Mouse (Mus musculus) gastrocnemius, postnatal 36 days (tissue): ENCODE measurements around the gene Hist1h4f. TPM values are rescaled to one million over a fixed set of nuclear protein-coding genes. Genes with fewer than 3 reads are reported as not detected.
A peak's percentile ranks its signal among the peaks of the same experiment; 100 is the strongest.
"Not testable (repeated sequence)": the region's sequence is repeated elsewhere in the genome, so short reads cannot be mapped to it uniquely, and the experiment has no call there.

Experiments
- DNase-seq, 2 experiments: peaks; one replicate each; pipeline ENCODE4 v3.0.0; 2022
- intact Hi-C: fragments of 180-260 bp; cut with DNase I; formaldehyde crosslinking; loops from one replicate; pipeline ENCODE4 v1.15.1; 2025
- total RNA-seq, 2 experiments: library from RNA; stranded (reverse); gene quantifications; 2 replicates each; pipeline ENCODE4 v1.2.3; 2021

Gene Hist1h4f
- total RNA-seq, 2 experiments from 2014 or later = 12.5 to 22.4 TPM

DNA sequence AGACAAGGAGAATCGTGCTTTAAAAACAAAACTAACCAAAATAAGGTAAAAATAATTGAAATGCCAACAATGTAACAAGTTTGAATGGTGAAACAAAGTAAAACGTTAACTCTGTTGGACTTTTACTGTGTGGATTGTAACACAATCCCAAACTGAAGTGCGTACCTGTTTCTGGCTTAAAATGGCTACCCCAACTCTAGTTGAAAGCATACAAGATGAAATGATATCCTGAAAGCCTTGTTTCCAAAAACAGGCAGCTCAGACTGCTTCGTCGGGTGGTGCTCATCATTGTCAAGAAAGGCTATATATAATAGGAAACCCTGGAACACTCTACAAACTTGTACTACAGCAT is 10.1 kb upstream of the Hist1h4f start:
- intact Hi-C loops, DNase-seq: not testable (repeated sequence)

DNA sequence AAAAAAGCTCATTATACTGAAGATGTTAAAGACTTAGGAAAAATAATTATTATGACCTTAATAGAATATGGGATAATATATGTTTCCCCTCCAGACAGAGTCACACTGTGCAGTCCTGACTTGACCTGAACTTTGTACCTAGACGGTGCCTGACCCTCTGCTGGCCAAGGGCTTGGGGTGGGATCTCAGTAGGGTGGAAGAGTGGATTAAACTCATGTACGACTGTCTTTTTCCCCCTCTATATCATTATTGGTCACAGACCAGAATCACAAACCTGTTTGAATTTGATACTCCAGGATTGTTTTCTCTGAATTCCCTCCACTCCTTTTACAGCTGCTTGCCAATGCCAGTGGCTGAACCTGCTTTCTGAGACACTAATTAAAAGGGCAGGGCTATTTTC is 9.3 kb upstream of the Hist1h4f start:
- DNase-seq, intact Hi-C loops: not testable (repeated sequence)

DNA sequence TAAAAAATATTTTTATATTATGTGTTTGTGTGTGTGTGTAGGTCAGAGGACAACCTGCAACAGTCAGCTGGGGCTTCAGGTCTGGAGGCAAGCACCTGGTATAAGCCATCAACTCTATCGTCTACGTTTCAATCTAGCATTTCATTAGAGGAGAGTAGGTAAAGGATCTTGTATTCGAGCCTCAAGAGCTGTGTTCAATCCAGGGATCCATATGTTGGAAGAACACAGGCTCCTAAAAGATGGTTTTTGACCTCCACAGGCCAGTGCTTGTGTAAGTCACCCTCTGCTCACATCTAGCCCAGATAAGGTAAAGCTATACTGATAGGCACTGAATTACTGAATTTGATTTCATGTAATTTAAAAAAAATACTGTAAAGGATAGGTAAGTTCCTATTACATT is 5.5 kb upstream of the Hist1h4f start:
- intact Hi-C loops = no loop called here
- DNase-seq = no peak

DNA sequence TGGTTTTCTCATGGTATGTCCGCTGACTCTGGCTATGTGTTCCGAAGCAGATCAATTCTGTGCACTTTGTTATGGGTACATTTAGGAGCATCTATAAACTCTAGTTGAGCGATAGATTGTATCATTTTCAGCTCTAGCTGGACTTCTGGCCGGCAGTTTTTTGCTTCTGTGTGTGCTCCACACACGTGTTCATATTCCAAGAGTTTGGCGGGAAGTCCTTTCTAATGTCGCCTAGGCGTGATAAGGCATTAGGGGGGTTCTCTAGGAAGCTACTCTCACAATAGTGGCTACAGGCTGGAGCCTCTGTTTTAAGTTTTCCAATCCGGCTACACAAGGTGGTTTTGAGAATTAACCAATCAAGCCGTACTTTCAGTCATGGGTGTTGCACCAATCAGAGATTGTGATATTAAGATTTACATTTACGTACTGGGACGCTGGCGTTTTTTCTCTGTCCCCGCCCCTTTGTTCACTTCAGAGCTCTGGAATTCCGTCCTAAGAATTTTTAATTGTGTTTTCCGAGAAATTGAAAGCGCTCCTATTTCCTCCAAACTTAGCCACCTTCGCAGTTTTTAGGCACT is 4.5 kb upstream of the Hist1h4f start:
- peak in 1 of 2 experiments; percentile 26 for DNase-seq
- intact Hi-C loops = no loop called here

DNA sequence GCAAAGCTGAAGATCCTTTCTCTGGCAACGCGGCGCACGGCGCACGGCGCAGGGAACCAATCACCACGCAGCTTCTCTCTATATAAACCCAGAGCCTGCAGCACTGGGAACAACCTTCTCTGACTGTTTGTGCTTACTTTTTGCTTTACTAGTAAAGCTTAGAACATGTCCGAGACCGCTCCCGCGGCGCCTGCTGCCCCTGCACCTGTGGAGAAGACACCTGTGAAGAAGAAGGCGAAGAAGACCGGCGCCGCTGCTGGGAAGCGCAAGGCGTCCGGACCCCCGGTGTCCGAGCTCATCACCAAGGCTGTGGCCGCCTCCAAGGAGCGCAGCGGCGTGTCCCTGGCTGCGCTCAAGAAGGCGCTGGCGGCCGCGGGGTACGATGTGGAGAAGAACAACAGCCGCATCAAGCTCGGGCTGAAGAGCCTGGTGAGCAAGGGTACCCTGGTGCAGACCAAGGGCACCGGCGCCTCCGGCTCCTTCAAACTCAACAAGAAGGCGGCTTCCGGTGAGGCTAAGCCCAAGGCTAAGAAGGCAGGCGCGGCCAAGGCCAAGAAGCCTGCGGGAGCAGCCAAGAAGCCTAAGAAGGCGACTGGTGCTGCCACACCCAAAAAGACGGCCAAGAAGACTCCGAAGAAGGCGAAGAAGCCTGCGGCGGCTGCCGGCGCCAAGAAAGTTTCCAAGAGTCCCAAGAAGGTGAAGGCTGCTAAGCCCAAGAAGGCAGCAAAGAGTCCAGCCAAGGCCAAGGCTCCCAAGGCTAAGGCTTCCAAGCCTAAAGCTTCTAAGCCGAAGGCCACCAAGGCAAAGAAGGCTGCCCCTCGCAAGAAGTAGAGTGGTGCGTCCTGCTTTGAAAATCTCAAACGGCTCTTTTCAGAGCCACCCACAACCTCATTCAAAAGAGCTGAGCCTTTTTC is 3.7 kb upstream of the Hist1h4f start:
- intact Hi-C loops = no loop called here
- DNase-seq = peak in 1 of 2 experiments; percentile 45

DNA sequence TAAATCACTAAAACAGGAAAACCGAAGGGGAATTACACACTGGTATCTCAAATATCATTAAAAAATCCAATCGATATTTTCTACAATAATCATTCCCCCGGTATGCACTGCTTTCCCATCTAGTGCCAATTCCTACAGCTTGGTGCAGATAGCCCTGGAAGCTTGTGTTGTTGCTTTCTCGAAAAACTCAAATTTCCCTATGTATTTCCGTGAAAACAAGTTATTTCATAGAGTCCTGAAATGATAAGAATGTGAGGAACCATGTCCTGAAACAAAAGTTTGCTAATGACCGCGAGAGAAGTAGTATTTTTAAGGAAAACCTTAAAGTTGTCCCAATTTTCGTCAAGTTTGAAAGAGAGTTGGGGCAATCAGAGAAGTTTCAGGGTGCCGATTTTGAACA is 2.9 kb upstream of the Hist1h4f start:
- intact Hi-C loops = no loop called here
- no peak for DNase-seq

DNA sequence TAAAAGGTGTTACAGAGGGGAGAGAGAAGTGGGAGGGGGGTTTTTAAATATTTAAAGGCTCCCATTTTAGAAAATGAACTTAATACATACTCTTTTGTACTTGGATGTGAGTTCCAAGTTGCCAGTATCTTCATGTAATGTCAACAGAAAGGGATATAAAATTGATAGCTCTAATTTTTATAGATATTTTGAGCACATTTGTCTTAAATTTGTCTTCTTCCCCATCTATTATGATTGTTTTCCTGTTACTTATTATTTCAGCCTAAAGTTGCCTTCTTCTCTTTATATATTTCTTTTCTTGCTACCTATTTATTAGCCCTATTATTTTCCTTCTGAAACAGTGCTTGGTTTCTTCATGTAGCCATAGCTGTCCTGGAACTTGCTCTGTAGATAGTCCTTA is 1.5 kb upstream of the Hist1h4f start, which contains the start of gene Hist1h1d:
Gene Hist1h1d (plus strand): TSS at position 301 of the 400 bp plus-strand sequence.
- intact Hi-C loops = no loop called here
- DNase-seq = no peak

DNA sequence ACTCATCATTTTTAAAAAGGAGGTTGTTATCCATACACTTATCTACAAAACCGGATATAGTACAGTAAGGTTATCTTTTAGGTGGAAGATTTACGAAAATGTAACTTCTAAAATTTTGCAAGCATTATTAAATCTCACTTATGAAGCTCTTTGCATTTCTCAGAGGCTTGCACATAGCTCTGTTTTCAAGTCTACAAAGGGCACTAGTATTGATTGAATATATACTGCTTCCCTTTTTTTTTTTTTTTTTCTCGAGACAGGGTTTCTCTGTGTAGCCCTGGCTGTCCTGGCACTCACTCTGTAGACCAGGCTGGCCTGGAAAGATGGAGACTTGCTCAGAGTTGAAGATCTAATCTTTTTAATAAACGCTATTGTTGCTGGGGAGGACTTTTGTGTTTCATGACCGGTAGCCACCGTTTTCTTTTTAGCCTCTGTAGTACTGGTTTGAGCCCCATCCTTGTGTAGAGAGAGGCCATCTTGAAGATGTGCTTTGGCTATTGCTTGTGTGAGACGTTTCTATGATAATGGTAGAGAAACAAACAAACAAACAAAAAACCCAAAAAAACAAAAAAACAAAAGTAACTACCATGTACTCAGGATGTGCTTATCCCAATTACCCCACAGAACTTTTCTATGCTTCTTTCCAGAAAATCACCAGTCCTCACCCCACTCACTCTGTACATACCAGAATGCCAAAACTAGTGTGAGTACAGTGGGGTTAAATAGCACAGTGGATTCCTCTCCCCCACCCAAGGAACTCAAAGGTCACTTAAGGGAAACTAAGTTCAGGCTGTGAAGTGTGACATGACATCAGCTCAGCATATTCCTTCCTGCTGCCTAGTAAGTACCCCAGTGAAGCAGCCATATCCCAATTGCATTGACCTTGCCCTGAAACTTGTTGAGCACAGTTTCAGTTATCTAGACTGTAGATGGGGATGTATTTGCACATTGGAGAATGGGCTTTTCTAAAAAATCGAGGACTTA is 775 bp upstream of the Hist1h4f start:
- no peak for DNase-seq
- intact Hi-C loops = no loop called here

DNA sequence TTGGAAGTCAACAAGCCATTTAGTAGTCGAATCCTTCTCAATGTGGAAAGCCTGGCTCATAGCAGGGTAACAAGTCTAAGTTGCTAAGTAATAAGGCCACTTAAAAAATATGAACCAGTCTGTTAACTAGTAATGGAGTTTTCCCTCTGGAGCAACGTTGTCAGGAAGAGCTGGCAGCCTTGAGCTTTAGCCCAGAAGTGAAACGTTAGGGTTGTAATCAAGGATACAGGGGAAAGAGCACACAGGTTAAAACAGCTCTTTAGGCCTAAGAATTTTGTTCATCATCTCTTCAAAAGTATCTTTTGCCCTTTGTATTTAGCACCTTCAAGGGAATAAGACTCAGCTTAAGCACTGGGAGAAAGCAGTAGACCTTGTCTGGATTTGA is 695 bp downstream of the Hist1h4f start:
- intact Hi-C loops = no loop called here
- DNase-seq = no peak

DNA sequence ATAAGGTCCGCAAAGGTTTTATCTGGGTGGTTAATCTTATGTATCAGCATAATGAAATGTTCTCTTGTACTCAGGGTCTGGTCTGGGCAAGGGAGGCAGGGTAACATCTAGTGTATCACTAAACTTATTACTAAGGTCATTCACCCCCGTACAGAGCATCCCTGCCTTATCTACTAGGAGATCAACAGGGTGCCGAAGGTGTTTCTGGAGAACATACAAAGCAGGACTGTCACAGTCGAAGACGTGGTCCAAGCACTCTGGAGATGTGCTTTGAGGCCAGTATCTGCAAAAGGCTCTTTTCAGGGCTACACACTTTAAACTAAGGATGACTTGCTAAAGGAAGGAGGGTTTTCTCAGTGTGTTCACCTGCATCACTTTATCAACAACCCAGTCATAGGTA is 4.8 kb downstream of the Hist1h4f start:
- intact Hi-C loops = no loop called here
- DNase-seq = no peak

DNA sequence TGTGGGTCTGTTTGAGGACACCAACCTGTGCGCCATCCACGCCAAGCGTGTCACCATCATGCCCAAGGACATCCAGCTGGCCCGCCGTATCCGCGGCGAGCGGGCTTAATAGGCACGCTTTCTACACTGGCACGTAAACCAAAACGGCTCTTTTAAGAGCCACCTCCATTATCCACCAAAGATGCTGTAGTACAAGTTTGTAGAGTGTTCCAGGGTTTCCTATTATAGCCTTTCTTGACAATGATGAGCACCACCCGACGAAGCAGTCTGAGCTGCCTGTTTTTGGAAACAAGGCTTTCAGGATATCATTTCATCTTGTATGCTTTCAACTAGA is 6.7 kb downstream of the Hist1h4f start:
- intact Hi-C loops, DNase-seq: not testable (repeated sequence)

DNA sequence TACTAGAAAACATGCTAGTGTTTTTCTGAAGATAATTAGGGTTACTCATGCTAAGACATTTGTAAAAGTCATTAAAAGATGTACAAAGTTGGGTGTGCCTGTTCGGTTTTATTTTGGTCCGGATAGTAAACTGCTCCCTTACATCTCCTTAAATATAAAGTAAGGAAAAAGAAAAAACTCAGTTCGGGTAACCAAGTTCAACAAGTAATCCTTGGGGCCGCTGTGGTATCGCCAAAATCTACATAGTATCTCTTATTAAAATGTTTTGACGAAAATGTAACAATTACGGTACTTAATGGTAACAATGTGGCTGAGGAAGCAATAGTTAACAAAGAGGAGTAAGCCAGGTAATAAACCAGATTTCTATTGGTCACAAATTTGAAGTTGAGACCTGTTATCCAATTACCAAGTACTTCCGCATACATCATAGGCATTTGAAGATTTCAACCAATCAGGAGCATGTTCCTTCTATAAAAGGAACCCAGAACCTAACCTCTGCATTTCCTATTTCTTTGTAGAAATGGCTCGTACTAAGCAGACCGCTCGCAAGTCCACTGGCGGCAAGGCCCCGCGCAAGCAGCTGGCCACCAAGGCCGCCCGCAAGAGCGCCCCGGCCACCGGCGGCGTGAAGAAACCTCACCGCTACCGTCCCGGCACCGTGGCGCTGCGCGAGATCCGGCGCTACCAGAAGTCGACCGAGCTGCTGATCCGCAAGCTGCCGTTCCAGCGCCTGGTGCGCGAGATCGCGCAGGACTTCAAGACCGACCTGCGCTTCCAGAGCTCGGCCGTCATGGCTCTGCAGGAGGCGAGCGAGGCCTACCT is 7.3 kb downstream of the Hist1h4f start, which contains the start of gene Hist1h3f:
Gene Hist1h3f (plus strand): TSS at position 88 of the 822 bp plus-strand sequence.
- DNase-seq = peak in 1 of 2 experiments; percentile 60
- intact Hi-C loops = no loop called here

DNA sequence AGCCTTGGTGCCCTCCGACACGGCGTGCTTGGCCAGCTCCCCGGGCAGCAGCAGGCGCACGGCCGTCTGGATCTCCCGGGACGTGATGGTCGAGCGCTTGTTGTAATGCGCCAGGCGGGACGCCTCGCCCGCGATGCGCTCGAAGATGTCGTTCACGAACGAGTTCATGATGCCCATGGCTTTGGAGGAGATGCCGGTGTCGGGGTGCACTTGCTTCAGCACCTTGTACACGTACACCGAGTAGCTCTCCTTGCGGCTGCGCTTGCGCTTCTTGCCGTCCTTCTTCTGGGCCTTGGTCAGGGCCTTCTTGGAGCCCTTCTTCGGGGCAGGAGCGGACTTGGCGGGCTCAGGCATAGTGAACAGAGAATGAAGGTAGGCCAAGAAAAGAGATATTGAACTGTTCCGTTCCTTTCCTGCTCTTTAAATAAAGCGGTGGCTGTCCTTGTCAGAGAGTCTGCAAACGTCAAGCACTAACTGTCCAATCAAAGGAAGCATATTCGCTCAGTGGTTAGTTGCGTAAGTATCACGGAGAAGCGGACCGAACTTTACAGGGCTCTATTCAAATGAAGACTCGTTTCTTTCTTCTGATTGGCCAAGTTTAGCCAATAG is 8.3 kb downstream of the Hist1h4f start, which contains the start of gene Hist1h2bh:
Gene Hist1h2bh (minus strand): TSS at position 394 of the 609 bp plus-strand sequence.
- intact Hi-C loops = not testable (repeated sequence)
- DNase-seq = peak; percentile 27 to 57

DNA sequence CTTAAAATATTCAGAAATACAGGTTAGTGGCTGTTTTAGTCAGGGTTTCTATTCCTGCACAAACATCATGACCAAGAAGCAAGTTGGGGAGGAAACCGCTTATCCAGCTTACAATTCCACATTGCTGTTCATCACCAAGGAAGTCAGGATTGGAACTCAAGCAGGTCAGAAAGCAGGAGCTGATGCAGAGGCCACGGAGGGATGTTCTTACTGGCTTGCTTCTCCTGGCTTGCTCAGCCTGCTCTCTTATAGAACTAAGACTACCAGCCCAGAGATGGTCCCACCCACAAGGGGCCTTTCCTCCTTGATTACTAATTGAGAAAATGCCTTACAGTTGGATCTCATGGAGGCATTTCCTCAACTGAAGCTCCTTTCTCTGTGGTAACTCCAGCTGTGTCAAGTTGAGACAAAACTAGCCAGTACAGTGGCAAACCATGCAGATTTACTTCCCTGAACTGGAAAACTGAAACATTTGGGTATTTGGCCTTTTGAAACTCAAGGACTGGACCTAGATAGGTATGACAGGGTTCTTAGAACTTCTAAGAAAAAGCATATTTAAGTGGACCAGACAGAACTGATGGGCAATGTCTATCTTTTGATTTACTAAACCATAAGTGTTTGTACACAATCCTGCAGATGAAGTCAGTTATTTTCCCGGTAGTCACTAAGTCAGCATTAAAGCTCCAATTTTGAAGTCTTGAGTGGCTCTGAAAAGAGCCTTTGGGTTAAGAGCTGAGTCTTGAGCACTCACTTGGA is 9.0 kb downstream of the Hist1h4f start:
- intact Hi-C loops, DNase-seq: not testable (repeated sequence)

DNA sequence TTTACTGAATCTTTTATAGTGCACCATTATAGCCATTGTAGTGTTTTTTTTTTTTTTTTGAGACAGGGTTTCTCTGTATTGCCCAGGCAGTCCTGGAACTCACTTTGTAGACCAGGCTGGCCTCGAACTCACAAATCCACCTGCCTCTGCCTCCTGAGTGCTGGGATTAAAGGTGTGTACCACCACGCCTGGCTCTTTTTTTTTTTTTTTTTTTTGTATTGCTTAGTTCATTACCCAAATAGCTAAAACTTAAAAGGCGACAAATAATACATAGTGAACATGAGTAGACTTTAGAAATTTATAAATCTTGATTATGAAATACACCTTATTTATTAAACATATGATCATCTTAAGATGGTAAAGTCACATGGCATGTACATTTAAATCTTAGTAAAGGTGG is 10.0 kb downstream of the Hist1h4f start:
- no peak for DNase-seq
- intact Hi-C loops = no loop called here

DNA sequence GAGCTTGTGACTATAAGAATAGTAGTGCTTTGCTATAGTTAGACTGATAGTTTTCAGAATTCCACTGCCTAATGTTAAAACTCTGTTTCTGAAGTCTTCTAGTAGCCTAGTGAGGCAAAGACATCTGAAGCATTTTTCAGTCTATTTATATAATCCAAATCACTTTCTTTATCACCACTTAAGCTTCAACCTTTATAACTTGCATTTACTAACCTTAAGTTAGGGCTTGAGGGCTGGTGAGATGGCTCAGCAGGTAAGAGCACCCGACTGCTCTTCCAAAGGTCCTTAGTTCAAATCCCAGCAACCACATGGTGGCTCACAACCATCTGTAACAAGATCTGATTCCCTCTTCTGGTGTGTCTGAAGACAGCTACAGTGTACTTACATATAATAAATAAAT is 11.6 kb downstream of the Hist1h4f start:
- DNase-seq, intact Hi-C loops: not testable (repeated sequence)

DNA sequence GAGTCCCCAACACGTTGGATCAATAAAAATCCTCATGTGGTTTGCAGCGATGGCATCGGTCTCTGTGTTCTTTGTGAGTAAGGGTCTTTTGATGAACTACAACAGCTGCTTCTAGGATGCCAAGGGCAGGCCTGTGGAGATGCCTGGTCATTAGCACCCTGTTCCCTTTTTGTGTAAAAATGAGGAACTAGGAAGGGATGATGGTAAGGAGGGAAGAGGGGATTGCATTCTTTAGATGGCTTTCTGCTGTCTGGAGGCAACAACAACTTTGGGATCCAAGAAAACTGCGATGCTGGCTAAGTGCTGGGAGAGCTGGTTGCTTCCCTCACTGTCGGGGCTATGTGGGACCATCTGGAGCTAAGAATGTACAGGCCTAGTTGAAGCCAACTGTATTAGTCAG is 13.2 kb downstream of the Hist1h4f start:
- intact Hi-C loops = no loop called here
- no peak for DNase-seq

DNA sequence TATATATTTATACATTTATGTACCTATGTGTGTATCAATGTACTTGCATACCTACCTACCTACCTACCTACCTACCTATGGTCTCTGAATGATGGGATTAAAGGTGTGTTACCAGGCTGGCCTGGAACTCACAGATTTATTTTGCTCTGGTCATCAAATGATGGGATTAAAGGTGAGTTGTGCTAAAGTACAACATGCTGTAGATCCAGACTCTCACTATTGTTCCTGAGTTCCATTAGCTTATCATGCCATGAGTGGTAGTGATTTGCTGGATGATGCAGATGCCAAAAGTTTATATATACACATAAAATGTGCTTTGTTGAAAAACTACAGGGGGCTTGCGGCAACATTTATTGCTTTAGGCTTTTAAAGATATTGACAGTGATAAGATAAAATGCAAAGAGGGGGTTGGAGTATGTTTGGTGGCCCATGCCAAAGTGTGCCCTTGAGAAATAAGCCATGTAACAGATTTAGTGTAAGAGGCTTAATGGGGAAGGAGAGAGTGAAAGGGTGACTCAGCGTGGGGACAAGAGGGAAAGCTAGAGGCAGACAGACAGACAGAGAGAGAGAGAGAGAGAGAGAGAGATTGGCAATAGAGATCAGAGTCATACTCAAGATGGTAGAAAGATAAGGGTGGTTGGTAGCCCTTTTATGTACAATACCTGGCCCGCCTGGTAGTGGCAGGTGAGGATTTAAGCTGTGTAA is 14.3 kb downstream of the Hist1h4f start:
- intact Hi-C loops = no loop called here
- DNase-seq = no peak
